Mouse (Mus musculus): ENCODE measurements around the gene Lin7a.

DNA sequence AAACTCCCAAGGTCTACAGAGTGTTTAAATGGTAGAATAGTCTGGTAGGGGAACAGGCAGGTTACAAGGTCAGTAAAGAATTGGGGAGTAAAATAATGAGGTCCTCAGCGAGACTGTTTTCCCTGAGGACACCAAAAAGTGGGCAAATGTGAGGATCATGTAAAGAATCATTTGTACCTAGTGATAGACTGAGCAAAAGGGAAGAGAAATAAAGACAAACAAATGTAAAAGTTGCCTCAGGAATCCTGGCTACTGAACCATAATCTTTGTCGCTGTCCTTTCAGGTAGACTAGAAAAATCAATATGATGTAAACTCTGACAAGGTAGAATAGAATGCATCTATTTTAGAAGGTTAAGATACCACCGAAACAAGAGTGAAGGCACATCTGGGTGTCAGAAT, 36.0 kb upstream of the Lin7a start:
- TF ChIP-seq POLR2A (IDR thresholded peaks at IDR 0.05; ENCODE audit: borderline replicate concordance, extremely low read depth, low read depth, low read length) = no peak
- TF ChIP-seq CTCF (IDR thresholded peaks at IDR 0.05; ENCODE audit: insufficient read depth, low read length) = no peak

Data from lung, adult 2 months (tissue).